Mouse (Mus musculus) stomach, embryonic 15.5 days (tissue): ENCODE measurements around the gene Jtb. TPM values are rescaled to one million over a fixed set of nuclear protein-coding genes. Genes with fewer than 3 reads are reported as not detected.

ENCODE experiments used
- ATAC-seq: fragments of 200-750 bp; cut with Nextera tagmentation; 2 replicates; pipeline ENCODE4 v1.8.0; 2017; ENCODE audit warnings: low read depth, moderate number of reproducible peaks, moderate TSS enrichment; ENCODE audit not compliant: insufficient read depth, low FRiP score
- H3K27ac ChIP-seq: fragments of 300-500 bp; sonication (generic); 2 replicates; pipeline ENCODE4 v1.5.1; 2015; ENCODE audit warnings: mild to moderate bottlenecking, inconsistent platforms
- H3K27me3 ChIP-seq: fragments of 300-500 bp; sonication (generic); replicated peaks from 2 replicates; pipeline ENCODE4 v1.6.1; 2015; ENCODE audit warnings: inconsistent platforms
- H3K36me3 ChIP-seq: fragments of 300-500 bp; sonication (generic); 2 replicates; pipeline ENCODE4 v1.6.1; 2015; ENCODE audit warnings: inconsistent platforms
- H3K4me1 ChIP-seq: fragments of 300-500 bp; sonication (generic); 2 replicates; pipeline ENCODE4 v1.6.1; 2015; ENCODE audit warnings: inconsistent platforms
- H3K4me2 ChIP-seq: fragments of 300-500 bp; sonication (generic); 2 replicates; pipeline ENCODE4 v1.6.1; 2015; ENCODE audit warnings: mild to moderate bottlenecking, inconsistent platforms
- H3K4me3 ChIP-seq: fragments of 300-500 bp; sonication (generic); replicated peaks from 2 replicates; pipeline ENCODE4 v1.5.1; 2015; ENCODE audit warnings: inconsistent platforms
- H3K9ac ChIP-seq: fragments of 300-500 bp; sonication (generic); 2 replicates; pipeline ENCODE4 v1.6.1; 2015; ENCODE audit warnings: inconsistent platforms
- H3K9me3 ChIP-seq: fragments of 300-500 bp; sonication (generic); 2 replicates; pipeline ENCODE4 v1.6.1; 2016; ENCODE audit warnings: inconsistent platforms
- WGBS: fragments of 180-500 bp; shearing (Covaris S2); methylation state at CpG from one replicate; pipeline ENCODE4 v1.1.7; 2015; 5-methylcytosine and 5-hydroxymethylcytosine counted together
- polyA plus RNA-seq: library from polyadenylated mRNA; unstranded; fragments of >200 nt; fragmentation: Nextera tagmentation; extraction: Ambion mirVana; gene quantifications from 2 replicates; pipeline ENCODE4 v1.2.1, GENCODE M21; 2015

Jtb gene
- polyA plus RNA-seq, 1 experiment from 2014 or later = 109 TPM

- H3K36me3 ChIP-seq = peaks cover 23% of the 10 kb centered on the region; the same call in 1 of the 2 replicates
- ATAC-seq = no peak; the same call in 1 of the 2 replicates
- peak overlapping the region; percentile 82 for H3K4me3 ChIP-seq
- no peaks in the 10 kb centered on the region for H3K9me3 ChIP-seq
- H3K27ac ChIP-seq = peak overlapping the region; percentile 98
- peak overlapping the region; percentile 70 for H3K4me2 ChIP-seq
- no peaks in the 10 kb centered on the region for H3K27me3 ChIP-seq
- H3K9ac ChIP-seq = peak overlapping the region; percentile 66
- H3K4me1 ChIP-seq = peaks cover 11% of the 10 kb centered on the region
- WGBS = 23% methylated on average over 16 of the region's 16 CpGs
Measured at GRCm38 (mm10) chr3:90265932-90266741, 34.7 kb downstream of the Jtb start.

GRCm38 (mm10) chr3:90266901-90267775 lies 35.7 kb downstream of the Jtb start:
- Histone ChIP-seq H3K4me3 (no peak overlapping the region; the same call in 1 of the 2 replicates), H3K27ac (no peak overlapping the region), H3K9me3 (no peaks in the 10 kb centered on the region), H3K36me3 (peaks cover 15% of the 10 kb centered on the region; the same call in 1 of the 2 replicates), H3K4me1 (peaks cover 11% of the 10 kb centered on the region), H3K27me3 (no peaks in the 10 kb centered on the region), H3K9ac (peak overlapping the region; percentile 25; the same call in 1 of the 2 replicates), H3K4me2 (peak overlapping the region; percentile 70)
- WGBS = 89% methylated on average over 20 of the region's 20 CpGs
- ATAC-seq = no peak

GRCm38 (mm10) chr3:90268190-90268589 lies 36.8 kb downstream of the Jtb start:
- 95% methylated on average over 11 of the region's 11 CpGs for WGBS
- ATAC-seq = no peak

GRCm38 (mm10) chr3:90268971-90269370 lies 37.6 kb downstream of the Jtb start:
- no peak overlapping the region for H3K4me2 ChIP-seq
- H3K4me1 ChIP-seq = peaks cover 11% of the 10 kb centered on the region
- no peaks in the 10 kb centered on the region for H3K27me3 ChIP-seq
- no peak for ATAC-seq
- no peaks in the 10 kb centered on the region for H3K36me3 ChIP-seq
- H3K4me3 ChIP-seq = no peak overlapping the region
- H3K9me3 ChIP-seq = no peaks in the 10 kb centered on the region
- WGBS = 91% methylated on average over 16 of the region's 16 CpGs
- H3K27ac ChIP-seq = no peak overlapping the region
- no peak overlapping the region for H3K9ac ChIP-seq

More at GRCm38 (mm10) chr3:90268190-90268589, 36.8 kb downstream of the Jtb start:
- Histone ChIP-seq H3K4me2 (no peak overlapping the region), H3K27ac (no peak overlapping the region), H3K4me1 (peaks cover 11% of the 10 kb centered on the region), H3K9me3 (no peaks in the 10 kb centered on the region), H3K9ac (no peak overlapping the region), H3K36me3 (peaks cover 6% of the 10 kb centered on the region; the same call in 1 of the 2 replicates), H3K27me3 (no peaks in the 10 kb centered on the region), H3K4me3 (no peak overlapping the region)

GRCm38 (mm10) chr3:90270784-90271183 lies 39.4 kb downstream of the Jtb start:
- Histone ChIP-seq H3K9ac (no peak overlapping the region), H3K36me3 (0 out of 2 replicates have a peak, but pooled peaks cover 5% of the 10 kb centered on the region), H3K27me3 (no peaks in the 10 kb centered on the region), H3K9me3 (no peaks in the 10 kb centered on the region), H3K27ac (no peak overlapping the region), H3K4me1 (peaks cover 11% of the 10 kb centered on the region), H3K4me2 (no peak overlapping the region), H3K4me3 (no peak overlapping the region)
- WGBS = 89% methylated on average over 8 of the region's 8 CpGs
- ATAC-seq = no peak

GRCm38 (mm10) chr3:90272170-90272569 lies 40.8 kb downstream of the Jtb start:
- no peak overlapping the region for H3K4me3 ChIP-seq
- no peaks in the 10 kb centered on the region for H3K4me1 ChIP-seq
- H3K9me3 ChIP-seq = no peaks in the 10 kb centered on the region
- 64% methylated on average over 9 of the region's 9 CpGs for WGBS
- no peak overlapping the region for H3K4me2 ChIP-seq
- H3K9ac ChIP-seq = no peak overlapping the region
- no peak for ATAC-seq
- no peaks in the 10 kb centered on the region for H3K27me3 ChIP-seq
- H3K36me3 ChIP-seq = 0 out of 2 replicates have a peak, but pooled peaks cover 5% of the 10 kb centered on the region
- H3K27ac ChIP-seq = no peak overlapping the region

- Histone ChIP-seq H3K9ac (no peak overlapping the region), H3K27ac (no peak overlapping the region), H3K4me2 (no peak overlapping the region), H3K27me3 (no peaks in the 10 kb centered on the region), H3K4me1 (no peaks in the 10 kb centered on the region), H3K4me3 (no peak overlapping the region), H3K36me3 (0 out of 2 replicates have a peak, but pooled peaks cover 5% of the 10 kb centered on the region), H3K9me3 (no peaks in the 10 kb centered on the region)
- WGBS = 94% methylated on average over 22 of the region's 22 CpGs
- ATAC-seq = no peak; the same call in 1 of the 2 replicates
Measured at GRCm38 (mm10) chr3:90273855-90274254, 42.5 kb downstream of the Jtb start.

GRCm38 (mm10) chr3:90275286-90275685 lies 43.9 kb downstream of the Jtb start:
- Histone ChIP-seq H3K4me1 (no peaks in the 10 kb centered on the region), H3K9ac (no peak overlapping the region), H3K27me3 (no peaks in the 10 kb centered on the region), H3K4me2 (no peak overlapping the region), H3K9me3 (no peaks in the 10 kb centered on the region), H3K27ac (no peak overlapping the region), H3K4me3 (no peak overlapping the region), H3K36me3 (peaks cover 13% of the 10 kb centered on the region; the same call in 1 of the 2 replicates)
- WGBS = 85% methylated on average over 11 of the region's 11 CpGs
- no peak for ATAC-seq

GRCm38 (mm10) chr3:90276858-90277257 lies 45.5 kb downstream of the Jtb start:
- Histone ChIP-seq H3K36me3 (peaks cover 13% of the 10 kb centered on the region; the same call in 1 of the 2 replicates), H3K27ac (no peak overlapping the region), H3K4me2 (no peak overlapping the region), H3K9me3 (no peaks in the 10 kb centered on the region), H3K27me3 (no peaks in the 10 kb centered on the region), H3K9ac (no peak overlapping the region), H3K4me1 (no peaks in the 10 kb centered on the region), H3K4me3 (no peak overlapping the region)
- no peak for ATAC-seq
- 53% methylated on average over 16 of the region's 16 CpGs for WGBS

- H3K9ac ChIP-seq = no peak overlapping the region
- H3K27ac ChIP-seq = no peak overlapping the region
- H3K4me2 ChIP-seq = no peak overlapping the region
- H3K4me1 ChIP-seq = no peaks in the 10 kb centered on the region
- no peak for ATAC-seq
- H3K9me3 ChIP-seq = no peaks in the 10 kb centered on the region
- H3K36me3 ChIP-seq = peaks cover 13% of the 10 kb centered on the region; the same call in 1 of the 2 replicates
- H3K4me3 ChIP-seq = no peak overlapping the region
- H3K27me3 ChIP-seq = no peaks in the 10 kb centered on the region
- WGBS = 91% methylated on average over 9 of the region's 9 CpGs
Measured at GRCm38 (mm10) chr3:90277793-90278192, 46.4 kb downstream of the Jtb start.

- WGBS = 93% methylated on average over 10 of the region's 10 CpGs
- Histone ChIP-seq H3K4me3 (no peak overlapping the region), H3K27ac (no peak overlapping the region), H3K4me1 (no peaks in the 10 kb centered on the region), H3K36me3 (peaks cover 13% of the 10 kb centered on the region; the same call in 1 of the 2 replicates), H3K27me3 (no peaks in the 10 kb centered on the region), H3K9me3 (no peaks in the 10 kb centered on the region), H3K9ac (no peak overlapping the region), H3K4me2 (no peak overlapping the region)
- ATAC-seq = no peak
Measured at GRCm38 (mm10) chr3:90278211-90278610, 46.8 kb downstream of the Jtb start.
